Mouse (Mus musculus): ENCODE results near the gene D930007J09Rik. TPM values are rescaled to one million over a fixed set of nuclear protein-coding genes. Genes with fewer than 3 reads are reported as not detected.

The D930007J09Rik gene
- total and polyA plus RNA-seq, 3 experiments = 1.7 TPM; not detected in 2

DNA sequence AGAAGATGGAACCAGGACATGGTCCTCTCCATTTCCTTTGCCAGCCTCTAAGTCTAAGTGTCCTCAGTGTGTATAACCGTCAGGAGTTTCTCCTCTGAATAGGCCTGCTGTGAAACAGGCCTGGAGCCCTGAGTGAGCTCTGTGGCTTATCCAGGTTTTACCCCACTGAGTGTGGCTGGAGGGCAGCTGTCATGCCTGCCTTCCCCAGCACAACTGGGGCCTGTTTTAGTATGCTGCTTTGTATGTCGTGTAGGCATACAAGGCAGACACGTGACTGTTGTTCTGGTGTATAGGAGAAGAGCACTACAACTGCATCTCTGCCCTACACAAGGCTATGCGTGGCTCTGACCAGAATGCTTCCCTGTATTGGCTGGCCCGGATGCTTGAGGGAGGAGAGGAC is 17.3 kb upstream of the D930007J09Rik start:
- DNase-seq = no peak

- DNase-seq = no peak
Measured at GRCm38 (mm10) chr13:32819241-32819640, 16.6 kb upstream of the D930007J09Rik start.

DNA sequence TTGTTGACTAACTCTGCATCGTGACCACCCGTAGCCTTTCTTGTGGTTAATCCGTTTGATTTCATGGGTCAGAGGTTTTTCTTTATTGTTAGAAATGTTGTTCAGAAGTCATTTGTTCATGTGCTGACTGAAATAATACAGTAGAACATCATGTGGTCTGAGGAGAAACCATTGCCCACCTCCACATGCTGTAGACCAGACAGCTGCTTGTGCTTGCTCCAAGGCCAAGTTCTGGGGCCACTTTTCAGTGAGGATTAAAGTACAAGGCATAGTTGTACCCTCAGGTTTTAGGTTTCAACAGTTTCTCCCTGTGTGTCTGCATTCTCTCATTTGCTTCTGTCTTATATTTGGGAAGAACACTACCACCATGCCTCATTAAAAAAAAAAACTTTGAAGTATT is 5.0 kb upstream of the D930007J09Rik start:
- DNase-seq = no peak

DNA sequence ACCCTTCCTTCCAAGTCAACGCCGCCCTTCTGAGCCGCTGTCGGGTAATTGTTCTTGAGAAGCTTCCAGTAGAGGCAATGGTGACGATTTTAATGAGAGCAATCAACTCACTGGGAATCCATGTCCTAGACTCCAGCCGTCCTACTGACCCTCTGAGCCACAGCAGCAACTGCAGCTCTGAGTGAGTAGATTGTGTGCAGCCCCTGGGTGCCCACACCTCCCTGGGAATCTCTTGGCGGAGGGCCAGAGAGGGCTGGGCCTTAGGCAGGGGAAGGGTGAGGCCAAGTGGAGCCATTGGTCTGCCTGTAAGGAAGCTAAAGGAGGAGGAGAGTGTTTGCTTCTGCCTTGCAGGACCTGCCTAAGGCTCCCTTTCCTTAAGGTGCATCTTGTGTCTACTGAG is 4.2 kb upstream of the D930007J09Rik start:
- DNase-seq = no peak

DNA sequence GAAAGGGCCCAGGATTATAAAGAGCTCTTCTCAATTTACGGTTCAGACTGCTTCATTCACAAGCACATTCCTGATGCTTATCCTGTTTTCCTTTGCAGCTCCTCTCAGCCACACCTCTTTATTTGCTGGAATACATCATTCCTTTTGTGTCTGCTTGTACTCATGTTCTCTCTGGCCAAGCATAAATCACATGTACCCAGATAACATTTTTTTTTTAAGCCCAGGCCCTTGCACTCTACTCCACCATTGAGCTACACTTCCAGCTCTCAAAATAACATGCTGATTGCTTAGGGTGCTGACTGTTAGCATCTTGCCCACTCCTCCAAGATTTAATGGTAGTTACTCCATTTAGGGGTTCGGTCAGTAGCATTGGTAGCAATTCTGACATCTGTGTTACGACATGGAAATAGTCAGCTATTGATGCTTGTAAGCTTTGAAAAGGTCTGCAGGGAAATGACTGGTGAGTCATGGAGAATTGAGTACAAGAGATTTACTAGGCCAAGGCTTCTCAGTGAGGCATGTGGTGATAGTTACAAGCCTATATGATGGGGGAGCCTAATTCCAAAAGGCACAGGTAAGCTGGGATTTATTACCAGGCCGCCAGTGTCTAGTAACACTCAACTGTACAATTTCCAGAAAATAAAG is 1.2 kb upstream of the D930007J09Rik start:
- DNase-seq = peak; percentile 62

GRCm38 (mm10) chr13:32801693-32802221 is 892 bp downstream of the D930007J09Rik start, which contains the start of gene Wrnip1:
Gene Wrnip1 (plus strand): TSS chr13:32802038.
- DNase-seq = peak; percentile 98

GRCm38 (mm10) chr13:32800859-32801258 is 1.8 kb downstream of the D930007J09Rik start:
- DNase-seq = no peak

DNA sequence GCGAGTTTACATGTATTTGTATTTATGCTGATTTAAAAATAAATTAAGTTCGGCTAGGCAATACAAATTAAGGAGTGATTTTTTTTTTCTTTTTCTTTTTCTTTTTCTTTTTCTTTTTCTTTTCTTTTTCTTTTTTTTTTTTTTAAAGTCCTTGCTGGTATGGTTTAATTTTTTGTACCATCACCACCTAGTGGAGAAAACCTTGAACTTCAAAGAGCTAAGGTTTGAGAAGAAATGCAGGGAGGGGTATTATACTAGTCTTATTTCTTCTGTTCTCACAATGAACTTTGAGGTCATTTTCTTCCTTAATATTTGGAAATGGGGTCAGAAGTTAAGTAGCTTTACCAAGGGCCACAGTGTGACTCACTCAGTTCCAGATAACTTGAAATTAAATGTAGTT is 3.5 kb downstream of the D930007J09Rik start:
- DNase-seq = no peak

DNA sequence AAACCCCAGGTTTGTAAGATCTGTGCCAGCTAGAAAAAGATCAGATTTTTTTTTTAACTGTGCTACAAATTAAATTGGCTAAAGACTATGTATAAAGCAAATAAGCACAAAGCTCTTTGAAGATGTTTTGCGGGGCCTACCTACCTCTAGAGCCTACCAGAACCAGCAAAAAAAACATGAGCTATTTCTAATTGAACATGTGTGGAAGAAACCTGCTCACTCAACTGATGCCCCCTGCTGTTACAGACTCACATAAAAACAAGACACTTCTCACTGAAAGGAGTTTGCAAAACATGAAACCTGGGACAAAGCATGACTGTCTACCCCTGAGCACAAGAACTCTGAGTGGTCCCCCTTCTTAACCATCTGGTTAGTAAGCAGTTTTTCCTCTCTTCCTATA is 5.6 kb downstream of the D930007J09Rik start:
- DNase-seq = no peak

DNA sequence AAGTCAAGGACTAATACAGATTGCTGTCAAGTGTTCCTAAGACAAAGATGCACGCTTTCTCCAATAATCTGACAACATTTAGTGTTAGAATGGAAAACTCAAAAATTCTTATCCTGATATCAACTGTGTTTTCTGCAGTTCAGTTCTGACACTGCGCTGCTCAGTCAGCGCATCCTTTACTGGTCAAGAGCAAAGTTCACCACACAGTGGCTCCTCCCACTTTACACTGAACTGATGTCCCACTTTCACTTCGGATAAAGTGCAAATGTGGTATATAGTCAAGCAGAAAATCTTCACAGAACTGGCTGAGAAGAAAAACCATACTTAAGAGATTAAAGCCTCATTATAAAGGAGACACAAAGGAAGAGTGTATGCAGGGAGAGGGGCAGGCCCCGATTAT is 7.5 kb downstream of the D930007J09Rik start:
- DNase-seq = no peak

DNA sequence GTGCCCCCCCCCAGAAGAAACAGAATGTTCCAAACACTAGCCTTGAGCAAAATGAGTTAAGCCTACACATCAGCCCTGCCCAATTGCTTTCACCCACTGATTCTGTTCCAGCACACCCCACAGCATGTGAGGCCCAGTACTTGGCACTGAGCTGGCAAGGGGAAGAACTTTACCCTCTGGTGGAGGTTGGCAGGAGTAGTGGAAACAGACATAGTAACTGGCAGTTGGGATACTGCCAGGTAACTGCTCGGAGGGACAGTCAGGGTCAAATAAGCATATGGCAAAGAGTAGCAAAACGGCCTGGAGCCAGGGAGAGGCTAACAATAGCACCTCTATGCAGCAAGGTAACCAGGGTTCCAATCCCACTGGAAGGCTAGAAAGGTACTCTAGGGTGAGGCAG is 8.0 kb downstream of the D930007J09Rik start:
- peak; percentile 32 for DNase-seq

DNA sequence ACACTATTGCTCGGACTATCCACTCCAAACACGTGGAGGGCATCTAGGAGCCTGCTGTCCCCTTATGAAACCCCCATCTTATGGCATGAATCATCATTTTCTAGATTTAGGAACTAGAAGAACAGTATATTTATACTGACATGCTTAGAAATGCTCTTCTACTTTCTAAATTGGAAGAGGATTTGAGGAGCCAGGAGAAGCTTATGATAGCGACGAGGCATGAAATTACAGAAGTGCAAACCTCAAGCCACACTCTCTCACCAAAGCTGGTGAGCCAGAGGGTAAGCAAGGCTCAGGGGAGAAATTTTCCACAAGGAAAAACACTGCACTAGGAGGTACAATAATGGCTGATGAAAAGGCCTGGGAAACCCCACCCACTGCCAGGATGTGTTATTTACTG is 12.9 kb downstream of the D930007J09Rik start:
- DNase-seq = no peak

DNA sequence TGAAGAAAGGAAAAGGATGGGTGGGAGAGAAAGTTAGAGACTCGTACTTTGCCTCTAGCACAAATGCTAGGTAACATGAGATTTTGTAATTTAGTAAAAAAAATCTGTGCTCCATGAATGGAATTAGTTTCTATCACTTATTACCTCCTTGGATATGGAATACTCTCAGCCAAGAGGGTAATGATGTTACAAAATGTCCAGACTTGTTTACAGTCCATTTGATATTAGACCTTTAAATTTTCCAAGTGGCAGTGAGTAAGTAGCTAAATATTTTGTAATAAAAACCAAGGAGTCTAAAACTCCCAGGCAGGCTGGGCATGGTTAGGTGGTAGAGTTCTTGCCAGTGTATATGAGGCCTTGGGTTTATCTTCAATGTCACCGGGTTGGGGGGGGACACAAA is 15.1 kb downstream of the D930007J09Rik start:
- DNase-seq = no peak

DNA sequence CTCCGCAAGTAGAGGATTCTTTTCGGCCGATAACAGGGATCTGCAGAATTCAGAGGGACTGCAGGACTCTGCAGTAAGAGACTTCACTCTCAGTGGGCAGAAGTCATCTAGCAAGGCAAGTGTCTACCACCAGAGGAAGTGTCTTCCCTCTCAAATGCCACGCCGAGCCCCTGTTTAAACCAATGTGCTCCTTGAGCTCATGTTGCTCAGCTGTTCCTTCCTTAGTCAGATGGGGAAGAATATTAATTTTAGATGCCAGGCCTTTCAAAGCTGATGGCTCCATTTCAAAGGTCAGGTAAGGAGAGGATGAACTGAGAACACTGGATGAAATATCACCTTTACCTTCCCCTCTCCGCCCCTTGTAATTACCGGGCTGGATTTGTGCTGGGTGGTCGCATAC is 18.8 kb downstream of the D930007J09Rik start, which contains the start of gene Mylk4:
Gene Mylk4 (minus strand): TSS at position 139 of the 400 bp plus-strand sequence.
- no peak for DNase-seq

GRCm38 (mm10) chr13:32783055-32783454 is 19.6 kb downstream of the D930007J09Rik start:
- no peak for DNase-seq

- no peak for DNase-seq
Measured at GRCm38 (mm10) chr13:32778861-32779260, 23.8 kb downstream of the D930007J09Rik start.

GRCm38 (mm10) chr13:32776350-32776749 is 26.3 kb downstream of the D930007J09Rik start:
- peak; percentile 52 for DNase-seq

DNA sequence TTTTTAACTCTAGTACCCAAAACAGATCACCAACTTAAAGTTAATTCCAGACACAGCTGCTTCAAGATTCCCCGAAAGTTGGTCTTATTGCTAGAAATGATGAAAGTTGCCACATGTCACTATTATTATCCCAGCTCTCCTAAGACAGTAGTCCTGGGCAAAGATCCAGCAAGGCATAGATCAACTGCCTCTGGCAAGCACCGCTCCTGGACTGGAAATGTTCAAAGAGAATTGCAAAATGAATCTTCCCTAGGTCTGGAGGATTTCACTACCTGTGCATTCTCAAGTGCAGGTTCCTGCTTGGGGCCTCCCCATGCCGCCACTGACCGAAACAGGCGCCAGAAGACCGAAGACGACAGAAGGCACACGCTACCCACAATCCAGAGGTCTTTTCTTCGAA is 26.8 kb downstream of the D930007J09Rik start:
- peak; percentile 72 for DNase-seq

DNA sequence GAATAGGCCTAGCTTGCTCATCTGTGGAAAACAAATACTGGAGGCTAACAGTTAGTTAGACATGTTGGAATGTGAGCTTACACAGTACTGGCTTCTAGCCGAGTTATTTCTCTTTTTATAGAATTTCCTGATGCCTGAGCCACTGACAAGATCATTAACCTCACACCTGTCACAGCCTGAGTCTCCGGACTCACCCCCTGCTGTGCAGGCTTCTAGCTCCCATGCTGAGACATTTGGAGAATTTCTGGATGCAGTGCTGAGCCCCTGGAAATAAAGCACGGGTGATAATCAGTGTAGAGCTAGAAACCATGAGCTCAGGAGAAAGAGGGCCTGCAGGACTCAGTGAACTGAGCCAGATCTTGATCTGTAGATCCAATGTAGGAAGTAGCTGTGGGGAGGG is 32.7 kb downstream of the D930007J09Rik start:
- no peak for DNase-seq

- peak; percentile 43 for DNase-seq
Measured at GRCm38 (mm10) chr13:32768104-32768503, 34.5 kb downstream of the D930007J09Rik start.

GRCm38 (mm10) chr13:32764448-32764847 is 38.2 kb downstream of the D930007J09Rik start:
- DNase-seq = peak; percentile 13

GRCm38 (mm10) chr13:32763141-32763540 is 39.5 kb downstream of the D930007J09Rik start:
- peak; percentile 36 for DNase-seq

GRCm38 (mm10) chr13:32760795-32761194 is 41.9 kb downstream of the D930007J09Rik start:
- DNase-seq = no peak

- DNase-seq = no peak
Measured at GRCm38 (mm10) chr13:32759036-32759435, 43.6 kb downstream of the D930007J09Rik start.

Data from adrenal gland, adult 2 months (tissue).